ENCODE assay signal across 9 mouse cellular contexts in genomic region chr3:70873688-70874551, GRCm38 (mm10).
DNase-seq lines count a peak whose midpoint lies in the region; ATAC-seq and TF ChIP-seq lines count a peak whose summit lies in the region.
"Had no signal": no experiment of that assay in that cellular context is flagged by ENCODE, and none has a peak within 500 bp of the region (broad histone marks: within the 10 kb centered on the region; RNA-seq: fewer than 3 reads in every experiment).

No protein-coding gene starts in this region.

- 29% methylated on average over 9 of the region's 9 CpGs for WGBS in forebrain, postnatal 0 days
- WGBS in limb, embryonic 14.5 days, result 34% methylated on average over 9 of the region's 9 CpGs

- H3K9ac ChIP-seq in forebrain, postnatal 0 days, result no peak overlapping the region
- no peak overlapping the region for H3K9ac ChIP-seq in limb, embryonic 14.5 days (ENCODE audit: low read depth, low read length, severe bottlenecking)

- TF ChIP-seq POLR2A in limb, embryonic 14.5 days (IDR thresholded peaks at IDR 0.05; ENCODE audit: borderline replicate concordance, extremely low read depth, insufficient read depth, insufficient read length), result no peak

- no peaks in the 10 kb centered on the region for H3K9me3 ChIP-seq in forebrain, postnatal 0 days (ENCODE audit: low read length)
- H3K9me3 ChIP-seq in limb, embryonic 14.5 days (ENCODE audit: control insufficient read depth, low read length), result no peaks in the 10 kb centered on the region

- DNase-seq in adrenal gland, postnatal 10 days, result peak; percentile 2
- no peak for DNase-seq in adrenal gland, postnatal 14 days
- peak in 1 of 2 experiments; percentile 9 for DNase-seq in left cerebral cortex, adult 2 months (ENCODE audit: extremely low spot score in 1 of 2, low spot score in 2 of 2)
- DNase-seq in left cerebral cortex, adult 8-10 months (ENCODE audit: low spot score in 2 of 2), result no peak
- peak; percentile 73 for DNase-seq in forebrain, postnatal 0 days
- peak; percentile 60 for DNase-seq in limb, embryonic 14.5 days (ENCODE audit: low spot score)
- DNase-seq in kidney, postnatal 36 days, result no peak
- DNase-seq in embryo, embryonic 11 days, result no peak

- no peak overlapping the region for H3K4me2 ChIP-seq in forebrain, postnatal 0 days (ENCODE audit: low read depth)
- peak overlapping the region; percentile 19; the same call in 1 of the 2 replicates for H3K4me2 ChIP-seq in limb, embryonic 14.5 days (replicated peaks; ENCODE audit: low read depth, low read length, severe bottlenecking)
- H3K4me2 ChIP-seq: midbrain, embryonic 11.5 days had no signal

- no peak overlapping the region for H3K27ac ChIP-seq in left cerebral cortex, adult 2 months
- H3K27ac ChIP-seq in forebrain, postnatal 0 days (ENCODE audit: low read depth, low read length), result no peak overlapping the region; the same call in 1 of the 2 replicates
- peak overlapping the region; percentile 33 for H3K27ac ChIP-seq in limb, embryonic 14.5 days (replicated peaks; ENCODE audit: low read depth, low read length)

- no peaks in the 10 kb centered on the region for H3K36me3 ChIP-seq in forebrain, postnatal 0 days (ENCODE audit: insufficient read depth)
- no peaks in the 10 kb centered on the region for H3K36me3 ChIP-seq in limb, embryonic 14.5 days (ENCODE audit: control insufficient read depth, insufficient read depth, low read length)

- H3K27me3 ChIP-seq in forebrain, postnatal 0 days (ENCODE audit: insufficient read depth, low read length), result no peaks in the 10 kb centered on the region
- H3K27me3 ChIP-seq in limb, embryonic 14.5 days (ENCODE audit: control insufficient read depth, insufficient read depth, low read length), result no peaks in the 10 kb centered on the region

- peak; percentile 72 for ATAC-seq in forebrain, postnatal 0 days
- peak; percentile 62 for ATAC-seq in limb, embryonic 14.5 days (ENCODE audit: low FRiP score, low read depth)

- H3K4me3 ChIP-seq in left cerebral cortex, adult 2 months, result no peak overlapping the region
- H3K4me3 ChIP-seq in forebrain, postnatal 0 days (ENCODE audit: low read depth, low read length), result no peak overlapping the region
- H3K4me3 ChIP-seq in limb, embryonic 14.5 days (replicated peaks; ENCODE audit: low read length), result no peak overlapping the region

- peaks cover 8% of the 10 kb centered on the region for H3K4me1 ChIP-seq in forebrain, postnatal 0 days (ENCODE audit: insufficient read depth)
- 0 out of 2 replicates have a peak, but pooled peaks cover 3% of the 10 kb centered on the region for H3K4me1 ChIP-seq in limb, embryonic 14.5 days (ENCODE audit: control insufficient read depth, insufficient read depth, low read length)

- TF ChIP-seq CTCF in left cerebral cortex, adult 2 months (IDR thresholded peaks at IDR 0.05), result peak; percentile 1; the same call in 1 of the 2 replicates
- no peak for TF ChIP-seq CTCF in forebrain, postnatal 0 days (IDR thresholded peaks at IDR 0.05; ENCODE audit: low read depth)

- intact Hi-C loops in left cerebral cortex, adult 2 months (cut with DNase I), result no loop called here

Comparison
In these comparisons a context has a peak if more than half of its experiments do, and no peak if none do; other contexts are left out.
1. DNase-seq: peak in adrenal gland, postnatal 10 days (single experiment), forebrain, postnatal 0 days (single experiment) and limb, embryonic 14.5 days (single experiment); none in adrenal gland, postnatal 14 days (single experiment), left cerebral cortex, adult 8-10 months (0 of 2), kidney, postnatal 36 days (0 of 2) and embryo, embryonic 11 days (single experiment).